In the genomic region with DNA sequence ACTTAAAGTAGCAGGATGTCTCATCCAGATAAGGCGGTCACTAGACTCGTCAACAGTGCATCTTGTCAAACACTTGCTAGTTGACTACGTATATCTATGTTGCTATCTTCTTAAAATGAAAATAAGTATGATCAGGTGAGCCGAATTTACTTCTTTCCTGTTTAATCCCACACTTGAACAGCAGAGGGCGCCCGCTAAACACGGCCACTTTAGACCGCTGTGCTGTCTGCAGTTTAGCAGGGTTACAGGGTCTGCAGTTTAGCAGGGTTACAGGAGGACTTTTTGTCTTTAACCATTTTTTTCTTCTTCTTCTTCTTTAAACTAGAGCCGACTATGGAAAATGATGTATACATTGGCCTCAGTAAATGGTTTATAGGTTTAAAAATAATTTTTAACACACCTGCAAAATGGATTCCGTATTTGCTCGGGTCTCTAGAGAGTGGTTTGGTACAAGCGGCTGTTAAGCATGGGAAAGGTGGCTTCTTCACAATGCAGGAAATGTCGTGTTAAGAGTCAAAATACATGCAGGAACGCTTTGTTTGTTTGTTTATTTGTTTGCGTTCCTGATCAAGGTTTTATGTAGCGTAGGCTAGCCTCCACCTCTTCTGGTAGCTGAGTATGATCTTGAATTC, we compare ENCODE assay signal across 10 mouse cellular contexts.
A peak's percentile ranks its signal among the peaks of the same experiment; 100 is the strongest.
DNase-seq lines count a peak whose midpoint lies in the region; ATAC-seq lines count a peak whose summit lies in the region.
"Had no signal": no experiment of that assay in that cellular context is flagged by ENCODE, and none has a peak within 500 bp of the region (broad histone marks: within the 10 kb centered on the region; RNA-seq: fewer than 3 reads in every experiment).

No protein-coding gene starts in this region.

- WGBS in forebrain, embryonic 13.5 days, result 51% methylated on average over 16 of the region's 16 CpGs
- WGBS in kidney, embryonic 16.5 days, result 46% methylated on average over 16 of the region's 16 CpGs
- 40% methylated on average over 16 of the region's 16 CpGs for WGBS in limb, embryonic 13.5 days
- 48% methylated on average over 16 of the region's 16 CpGs for WGBS in neural tube, embryonic 13.5 days

- no peaks in the 10 kb centered on the region for H3K27me3 ChIP-seq in forebrain, embryonic 13.5 days
- no peaks in the 10 kb centered on the region for H3K27me3 ChIP-seq in kidney, embryonic 16.5 days (ENCODE audit: insufficient read depth, low read length)
- peaks cover 2% of the 10 kb centered on the region; the same call in 1 of the 2 replicates for H3K27me3 ChIP-seq in limb, embryonic 13.5 days
- H3K27me3 ChIP-seq in neural tube, embryonic 13.5 days, result no peaks in the 10 kb centered on the region
- H3K27me3 ChIP-seq: embryonic facial prominence, embryonic 15.5 days had no signal

- H3K9me3 ChIP-seq in forebrain, embryonic 13.5 days (replicated peaks), result no peaks in the 10 kb centered on the region
- peaks cover 4% of the 10 kb centered on the region; the same call in 1 of the 2 replicates for H3K9me3 ChIP-seq in kidney, embryonic 16.5 days (ENCODE audit: low read length)
- 0 out of 2 replicates have a peak, but pooled peaks cover 3% of the 10 kb centered on the region for H3K9me3 ChIP-seq in limb, embryonic 13.5 days
- no peaks in the 10 kb centered on the region for H3K9me3 ChIP-seq in neural tube, embryonic 13.5 days
- H3K9me3 ChIP-seq: embryonic facial prominence, embryonic 15.5 days had no signal

- H3K4me2 ChIP-seq in forebrain, embryonic 13.5 days, result no peak overlapping the region
- H3K4me2 ChIP-seq in kidney, embryonic 16.5 days (replicated peaks; ENCODE audit: low read depth, low read length), result no peak overlapping the region
- no peak overlapping the region for H3K4me2 ChIP-seq in limb, embryonic 13.5 days (replicated peaks)
- no peak overlapping the region for H3K4me2 ChIP-seq in neural tube, embryonic 13.5 days
- H3K4me2 ChIP-seq: embryonic facial prominence, embryonic 15.5 days had no signal

- no peak overlapping the region for H3K27ac ChIP-seq in forebrain, embryonic 13.5 days
- H3K27ac ChIP-seq in kidney, embryonic 16.5 days (ENCODE audit: low read length), result no peak overlapping the region
- H3K27ac ChIP-seq in limb, embryonic 13.5 days, result no peak overlapping the region
- H3K27ac ChIP-seq in neural tube, embryonic 13.5 days (replicated peaks), result no peak overlapping the region
- H3K27ac ChIP-seq: embryonic facial prominence, embryonic 15.5 days had no signal

- ATAC-seq in cerebellum, adult (ENCODE audit: insufficient number of reproducible peaks, low FRiP score, low TSS enrichment), result peak; percentile 78
- peak; percentile 82 for ATAC-seq in forebrain, embryonic 13.5 days
- ATAC-seq in kidney, embryonic 16.5 days (ENCODE audit: low FRiP score, low TSS enrichment), result peak; percentile 51; the same call in 1 of the 2 replicates
- ATAC-seq in limb, embryonic 13.5 days (ENCODE audit: low FRiP score, low read depth), result peak; percentile 85; the same call in 1 of the 2 replicates
- ATAC-seq in neural tube, embryonic 13.5 days (ENCODE audit: low read depth), result peak; percentile 40; the same call in 1 of the 2 replicates

- no peak overlapping the region for H3K4me3 ChIP-seq in forebrain, embryonic 13.5 days
- no peak overlapping the region for H3K4me3 ChIP-seq in kidney, embryonic 16.5 days (ENCODE audit: low read length)
- no peak overlapping the region for H3K4me3 ChIP-seq in limb, embryonic 13.5 days
- no peak overlapping the region for H3K4me3 ChIP-seq in neural tube, embryonic 13.5 days
- H3K4me3 ChIP-seq: embryonic facial prominence, embryonic 15.5 days; myocyte had no signal

- peak; percentile 26 for DNase-seq in thymus, postnatal 0 days (ENCODE audit: low spot score)
- DNase-seq in thymus, adult 18-20 months, result no peak
- no peak for DNase-seq in spleen, postnatal 14 days (ENCODE audit: low spot score in 2 of 2)

- H3K36me3 ChIP-seq in forebrain, embryonic 13.5 days (ENCODE audit: poor library complexity, severe bottlenecking), result no peaks in the 10 kb centered on the region
- no peaks in the 10 kb centered on the region for H3K36me3 ChIP-seq in kidney, embryonic 16.5 days (ENCODE audit: insufficient read depth, low read length)
- no peaks in the 10 kb centered on the region for H3K36me3 ChIP-seq in limb, embryonic 13.5 days
- no peaks in the 10 kb centered on the region for H3K36me3 ChIP-seq in neural tube, embryonic 13.5 days
- H3K36me3 ChIP-seq: embryonic facial prominence, embryonic 15.5 days had no signal

- H3K4me1 ChIP-seq in forebrain, embryonic 13.5 days, result no peaks in the 10 kb centered on the region
- H3K4me1 ChIP-seq in kidney, embryonic 16.5 days (ENCODE audit: insufficient read depth, low read length), result no peaks in the 10 kb centered on the region
- H3K4me1 ChIP-seq in limb, embryonic 13.5 days, result no peaks in the 10 kb centered on the region
- no peaks in the 10 kb centered on the region for H3K4me1 ChIP-seq in neural tube, embryonic 13.5 days (replicated peaks)
- H3K4me1 ChIP-seq: embryonic facial prominence, embryonic 15.5 days had no signal

- H3K9ac ChIP-seq in forebrain, embryonic 13.5 days, result no peak overlapping the region
- no peak overlapping the region for H3K9ac ChIP-seq in kidney, embryonic 16.5 days (replicated peaks; ENCODE audit: low read length)
- H3K9ac ChIP-seq in limb, embryonic 13.5 days, result no peak overlapping the region
- H3K9ac ChIP-seq in neural tube, embryonic 13.5 days, result no peak overlapping the region
- H3K9ac ChIP-seq: embryonic facial prominence, embryonic 15.5 days had no signal
